Mouse (Mus musculus) heart, embryonic 10.5 days (tissue): ENCODE results near the gene Atxn1l. TPM values are rescaled to one million over a fixed set of nuclear protein-coding genes. Genes with fewer than 3 reads are reported as not detected.
A peak's percentile ranks its signal among the peaks of the same experiment; 100 is the strongest.

Experiments
- DNase-seq: peaks from one replicate; pipeline ENCODE4 v3.0.0-alpha.2; 2017; ENCODE audit warnings: low spot score
- H3K27ac ChIP-seq: fragments of 300-500 bp; sonication (generic); 2 replicates; pipeline ENCODE4 v1.5.1; 2016; ENCODE audit warnings: mild to moderate bottlenecking
- H3K27me3 ChIP-seq: fragments of 300-500 bp; sonication (generic); 2 replicates; pipeline ENCODE4 v1.6.1; 2016; ENCODE audit warnings: mild to moderate bottlenecking; ENCODE audit not compliant: poor library complexity, insufficient read depth, severe bottlenecking
- H3K36me3 ChIP-seq: fragments of 300-500 bp; sonication (generic); 2 replicates; pipeline ENCODE4 v1.6.1; 2016; ENCODE audit warnings: mild to moderate bottlenecking, moderate library complexity
- H3K4me1 ChIP-seq: fragments of 300-500 bp; sonication (generic); 2 replicates; pipeline ENCODE4 v1.6.1; 2016; ENCODE audit warnings: mild to moderate bottlenecking
- H3K4me3 ChIP-seq: fragments of 300-500 bp; sonication (generic); 2 replicates; pipeline ENCODE4 v1.5.1; 2016; ENCODE audit warnings: mild to moderate bottlenecking, moderate library complexity
- H3K9me3 ChIP-seq: fragments of 300-500 bp; sonication (generic); 2 replicates; pipeline ENCODE4 v1.6.1; 2016; ENCODE audit warnings: mild to moderate bottlenecking, moderate library complexity
- WGBS: fragments of 180-500 bp; shearing (Covaris S2); methylation state at CpG from one replicate; pipeline ENCODE4 v1.1.7; 2016; 5-methylcytosine and 5-hydroxymethylcytosine counted together
- polyA plus RNA-seq: library from polyadenylated mRNA; unstranded; fragments of >200 nt; fragmentation: Nextera tagmentation; extraction: Ambion mirVana; gene quantifications from 2 replicates; pipeline ENCODE4 v1.2.1, GENCODE M21; 2016

Gene Atxn1l
- 6.1 and 6.4 TPM in 2 replicates for polyA plus RNA-seq

DNA sequence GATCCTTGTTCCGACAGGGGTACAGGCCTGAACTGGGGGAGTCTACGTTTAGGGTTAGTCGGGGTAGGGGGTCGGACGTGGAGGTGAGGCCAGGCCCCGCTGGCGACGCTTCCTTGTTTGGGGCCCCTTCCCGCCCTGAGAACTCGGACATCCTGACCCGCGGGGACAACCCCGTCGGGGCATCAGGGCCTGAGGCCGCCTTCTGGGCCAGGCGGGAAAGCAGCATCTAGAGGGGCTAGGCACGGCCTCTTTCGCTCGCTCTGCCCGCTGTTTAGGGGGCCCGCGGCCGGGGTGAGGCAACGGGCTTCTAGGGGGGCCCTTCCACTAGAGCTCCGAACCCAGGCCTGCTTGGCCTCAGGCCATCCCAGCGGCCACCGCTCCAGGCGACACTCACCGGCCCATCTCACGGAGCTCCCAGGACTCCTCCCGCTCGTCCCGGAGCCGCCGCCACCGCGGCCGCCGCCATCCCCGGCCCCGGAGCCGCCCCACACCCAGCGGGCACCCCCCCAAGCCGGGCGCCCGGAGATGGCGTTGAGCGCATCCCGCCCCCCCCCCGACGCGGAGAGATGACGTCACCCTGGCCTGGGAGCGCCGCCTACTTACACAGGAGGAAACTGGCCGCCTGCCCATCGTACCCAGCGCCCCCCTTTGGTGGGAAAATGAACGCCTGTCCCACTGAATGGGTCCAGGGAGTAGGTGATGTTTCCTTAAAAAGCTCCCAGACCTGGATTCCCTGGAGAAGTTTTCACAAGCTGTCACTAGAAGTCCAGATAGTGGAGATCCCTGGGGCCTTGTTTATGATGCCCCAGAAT lies at the start of gene Atxn1l:
Gene Atxn1l, minus strand, starts transcription at position 503 of the 812 bp plus-strand sequence.
- Histone ChIP-seq H3K4me1 (peaks cover 6% of the 10 kb centered on the region), H3K27ac (peak within 1 kb of the TSS; percentile 94), H3K36me3 (peaks cover 27% of the 10 kb centered on the region), H3K27me3 (no peaks in the 10 kb centered on the region), H3K9me3 (no peaks in the 10 kb centered on the region), H3K4me3 (peak within 1 kb of the TSS; percentile 85)
- under 1% methylated on average over 59 of the region's 59 CpGs for WGBS
- DNase-seq = peak; percentile 95

DNA sequence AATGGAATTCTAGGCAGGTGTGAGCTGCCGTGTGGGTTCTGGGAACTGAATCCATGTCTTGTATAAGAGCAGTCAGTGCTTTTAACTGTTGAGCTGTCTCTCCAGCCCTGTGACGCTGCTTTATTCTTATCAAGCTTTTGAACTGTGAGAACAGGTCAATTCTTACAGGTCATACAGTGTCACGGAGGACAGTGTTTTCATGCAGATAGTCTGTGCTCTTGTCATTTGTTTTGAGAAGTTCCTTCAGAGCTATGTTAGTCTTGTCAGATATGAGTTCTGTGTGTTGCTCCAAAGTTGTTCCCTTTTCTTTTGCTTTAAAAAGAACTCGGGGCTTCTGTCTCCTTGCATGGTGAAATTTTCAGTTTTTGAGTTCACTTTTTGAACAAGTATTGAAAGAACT lies 43.0 kb upstream of the Atxn1l start:
- H3K4me3 ChIP-seq = peak overlapping the region; percentile 98; the same call in 1 of the 2 replicates
- H3K4me1 ChIP-seq = peaks cover 13% of the 10 kb centered on the region
- no peaks in the 10 kb centered on the region for H3K36me3 ChIP-seq
- H3K9me3 ChIP-seq = no peaks in the 10 kb centered on the region
- no peak overlapping the region for H3K27ac ChIP-seq
- 46% methylated on average over 4 of the region's 4 CpGs for WGBS
- DNase-seq = no peak
- 0 out of 2 replicates have a peak, but pooled peaks cover 4% of the 10 kb centered on the region for H3K27me3 ChIP-seq

DNA sequence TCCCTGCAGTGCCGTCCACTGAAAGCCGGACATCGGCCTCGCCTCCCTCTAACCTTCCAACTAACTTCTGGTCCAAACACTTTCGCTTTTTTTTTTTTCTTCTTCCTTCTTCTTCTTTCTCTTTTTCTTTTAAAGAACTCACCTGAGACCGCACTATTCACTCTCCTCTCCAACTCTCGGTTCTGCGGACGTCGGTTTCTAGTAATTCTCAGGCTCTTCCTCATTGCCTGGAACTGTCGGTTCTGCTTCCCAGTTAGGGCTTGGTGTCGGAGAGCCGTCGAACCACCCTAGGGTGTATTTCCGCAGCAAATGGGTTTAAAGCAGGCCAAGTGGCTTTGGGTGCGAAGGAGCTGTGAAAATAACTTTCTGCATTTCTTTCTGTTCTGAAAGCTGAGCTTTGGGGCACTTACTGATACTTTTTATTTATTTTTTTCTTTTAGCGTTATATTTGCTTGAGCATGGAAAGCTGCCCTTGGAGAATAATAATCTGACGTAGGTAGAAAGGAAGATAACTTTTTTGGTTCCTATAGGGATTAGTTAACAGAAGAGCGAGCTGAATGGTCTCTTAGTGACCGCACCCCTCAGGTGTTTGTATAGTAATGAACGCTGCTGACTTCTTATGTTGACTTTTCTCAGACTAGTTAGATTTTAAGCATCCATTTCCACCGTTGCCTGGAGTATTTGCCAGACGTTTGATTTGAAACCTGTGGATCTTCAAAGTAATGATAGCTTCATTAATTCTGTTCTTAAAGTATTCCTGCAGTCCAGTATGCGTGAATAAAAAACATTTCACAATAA lies 42.1 kb upstream of the Atxn1l start:
- H3K4me3 ChIP-seq = peak overlapping the region; percentile 98
- 0 out of 2 replicates have a peak, but pooled peaks cover 4% of the 10 kb centered on the region for H3K27me3 ChIP-seq
- WGBS = 17% methylated on average over 24 of the region's 24 CpGs
- H3K9me3 ChIP-seq = no peaks in the 10 kb centered on the region
- peaks cover 13% of the 10 kb centered on the region for H3K4me1 ChIP-seq
- peak overlapping the region; percentile 100 for H3K27ac ChIP-seq
- no peak for DNase-seq
- no peaks in the 10 kb centered on the region for H3K36me3 ChIP-seq

DNA sequence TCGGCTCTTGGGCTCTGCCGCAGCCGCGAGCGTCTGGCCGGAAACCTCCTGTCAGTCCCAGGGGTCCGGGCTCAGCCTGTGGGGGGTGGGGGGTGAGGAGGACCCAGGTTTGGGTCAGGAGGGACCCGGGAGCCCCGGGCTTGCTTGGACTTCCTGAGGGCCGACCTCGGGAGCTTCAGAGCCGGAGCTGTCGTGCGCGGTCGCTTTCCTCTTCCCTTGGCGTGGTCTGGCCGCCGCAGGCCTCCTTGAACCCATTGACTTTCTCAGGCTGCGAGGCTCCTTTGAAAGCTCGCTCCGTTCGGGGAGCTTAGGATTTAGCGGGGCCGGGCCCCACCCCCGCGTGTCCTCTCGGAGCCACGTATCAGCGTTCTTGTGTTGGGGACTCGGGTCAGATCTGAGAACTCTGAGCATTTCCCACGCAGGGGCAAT lies 41.5 kb upstream of the Atxn1l start:
- Histone ChIP-seq H3K4me1 (peaks cover 13% of the 10 kb centered on the region), H3K27ac (peak overlapping the region; percentile 100), H3K9me3 (no peaks in the 10 kb centered on the region), H3K27me3 (0 out of 2 replicates have a peak, but pooled peaks cover 4% of the 10 kb centered on the region), H3K4me3 (peak overlapping the region; percentile 98), H3K36me3 (no peaks in the 10 kb centered on the region)
- under 1% methylated on average over 32 of the region's 32 CpGs for WGBS
- DNase-seq = no peak

DNA sequence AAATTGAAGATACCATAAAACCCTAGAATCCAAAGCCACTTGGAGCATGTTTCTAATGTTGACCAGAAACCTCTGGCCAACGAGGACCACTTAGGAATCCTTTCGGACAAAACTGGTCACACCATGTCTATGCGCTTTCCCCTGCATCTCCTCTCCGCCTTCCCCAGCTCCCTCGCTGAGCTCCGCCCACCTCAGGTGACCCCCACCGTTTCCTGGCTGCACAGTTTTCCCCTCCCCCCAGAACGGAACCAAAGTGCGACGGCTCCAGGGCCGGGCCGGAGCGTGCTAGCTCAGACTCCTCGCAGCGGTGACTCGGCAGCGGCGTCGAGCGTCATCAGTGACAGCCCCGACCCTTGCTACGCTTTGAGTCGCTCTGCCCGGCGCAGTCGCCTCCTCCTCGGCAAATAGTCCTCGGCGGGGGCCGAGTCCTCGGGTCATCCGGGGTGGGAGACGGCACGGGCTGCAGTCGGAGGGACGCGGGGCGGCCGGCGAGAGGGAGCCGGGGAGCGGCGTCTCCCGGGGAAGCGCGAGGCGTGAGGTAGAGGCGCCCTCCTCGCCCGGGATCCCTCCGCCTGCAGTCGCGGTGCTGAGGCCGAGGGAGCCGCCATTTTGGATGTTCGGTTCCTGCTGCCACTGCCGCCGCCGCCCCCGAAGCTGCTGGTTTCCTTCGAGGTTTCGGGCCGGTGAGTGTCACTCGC lies 40.9 kb upstream of the Atxn1l start, which contains the start of gene Ap1g1:
Gene Ap1g1, plus strand, starts transcription at position 275 of the 698 bp plus-strand sequence.
- peaks cover 13% of the 10 kb centered on the region for H3K4me1 ChIP-seq
- no peaks in the 10 kb centered on the region for H3K9me3 ChIP-seq
- H3K4me3 ChIP-seq = peak within 1 kb of the TSS; percentile 98
- H3K36me3 ChIP-seq = no peaks in the 10 kb centered on the region
- H3K27me3 ChIP-seq = 0 out of 2 replicates have a peak, but pooled peaks cover 4% of the 10 kb centered on the region
- H3K27ac ChIP-seq = peak within 1 kb of the TSS; percentile 100
- peak; percentile 99 for DNase-seq
- WGBS = under 1% methylated on average over 64 of the region's 64 CpGs

DNA sequence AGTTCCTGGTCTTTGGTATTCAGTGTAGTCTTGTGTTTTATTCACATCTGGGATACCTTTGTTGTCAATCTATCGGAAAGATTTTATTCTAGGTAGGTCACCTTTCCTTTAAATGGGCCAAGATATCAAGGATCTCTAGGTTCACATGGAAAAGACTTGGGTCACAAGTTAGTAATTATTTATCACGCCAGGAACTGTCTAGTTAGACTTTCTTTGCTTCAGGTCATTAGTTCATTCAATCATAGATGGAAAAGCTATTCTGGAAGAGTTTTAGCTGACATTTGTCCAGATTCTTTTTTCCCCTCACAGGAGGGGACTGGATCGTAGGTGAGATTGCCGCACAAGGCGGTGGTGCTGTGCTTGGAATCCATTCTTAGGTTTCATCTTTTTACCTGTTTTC lies 40.3 kb upstream of the Atxn1l start:
- DNase-seq = no peak
- Histone ChIP-seq H3K27me3 (0 out of 2 replicates have a peak, but pooled peaks cover 4% of the 10 kb centered on the region), H3K4me3 (peak overlapping the region; percentile 98), H3K4me1 (peaks cover 13% of the 10 kb centered on the region), H3K27ac (peak overlapping the region; percentile 100; the same call in 1 of the 2 replicates), H3K36me3 (no peaks in the 10 kb centered on the region), H3K9me3 (no peaks in the 10 kb centered on the region)
- 32% methylated on average over 5 of the region's 5 CpGs for WGBS

DNA sequence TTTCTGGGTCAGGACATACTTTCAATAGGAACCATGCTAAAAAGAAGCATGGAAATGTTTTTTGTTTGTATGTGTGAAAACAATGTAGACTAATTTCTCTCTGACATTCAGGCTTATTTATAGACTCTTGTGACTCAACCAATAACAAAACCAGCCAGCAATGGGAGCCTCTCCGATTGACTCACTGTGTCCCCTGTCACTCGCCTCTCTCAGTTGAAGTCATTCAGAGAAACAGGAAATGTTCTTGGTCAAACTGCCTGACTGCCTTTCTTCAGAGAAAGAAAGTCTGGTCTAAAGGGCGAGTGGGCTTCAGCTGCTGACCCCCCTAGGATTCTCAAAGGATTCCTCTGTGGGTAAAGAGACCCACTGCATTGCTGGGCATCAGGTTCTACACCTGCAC lies 35.6 kb upstream of the Atxn1l start:
- Histone ChIP-seq H3K4me1 (no peaks in the 10 kb centered on the region), H3K27me3 (0 out of 2 replicates have a peak, but pooled peaks cover 4% of the 10 kb centered on the region), H3K27ac (no peak overlapping the region), H3K36me3 (no peaks in the 10 kb centered on the region), H3K4me3 (no peak overlapping the region), H3K9me3 (no peaks in the 10 kb centered on the region)
- no peak for DNase-seq
- WGBS = 36% methylated on average over 3 of the region's 3 CpGs

DNA sequence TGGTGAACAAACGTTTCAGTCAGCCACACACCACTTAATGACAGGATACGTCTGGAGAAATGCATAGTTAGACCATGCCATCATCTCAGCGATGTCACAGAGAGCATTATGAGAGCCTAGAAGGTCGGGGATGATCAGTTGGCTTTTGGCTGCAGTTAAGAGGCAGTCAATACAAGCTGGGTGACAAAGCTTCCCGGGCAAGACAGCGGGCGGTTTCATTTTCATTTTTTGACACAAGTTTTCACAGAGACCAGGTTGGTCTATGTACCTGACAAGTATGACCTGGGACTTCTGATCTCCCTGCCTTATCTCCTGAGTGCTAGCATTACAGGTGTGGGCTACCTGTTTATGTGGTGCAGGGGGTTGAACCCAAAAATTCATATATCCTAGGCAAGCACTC lies 28.5 kb upstream of the Atxn1l start:
- Histone ChIP-seq H3K4me3 (no peak overlapping the region), H3K4me1 (no peaks in the 10 kb centered on the region), H3K27ac (no peak overlapping the region), H3K36me3 (no peaks in the 10 kb centered on the region), H3K27me3 (no peaks in the 10 kb centered on the region), H3K9me3 (peaks cover 3% of the 10 kb centered on the region; the same call in 1 of the 2 replicates)
- no peak for DNase-seq
- 69% methylated on average over 7 of the region's 7 CpGs for WGBS

DNA sequence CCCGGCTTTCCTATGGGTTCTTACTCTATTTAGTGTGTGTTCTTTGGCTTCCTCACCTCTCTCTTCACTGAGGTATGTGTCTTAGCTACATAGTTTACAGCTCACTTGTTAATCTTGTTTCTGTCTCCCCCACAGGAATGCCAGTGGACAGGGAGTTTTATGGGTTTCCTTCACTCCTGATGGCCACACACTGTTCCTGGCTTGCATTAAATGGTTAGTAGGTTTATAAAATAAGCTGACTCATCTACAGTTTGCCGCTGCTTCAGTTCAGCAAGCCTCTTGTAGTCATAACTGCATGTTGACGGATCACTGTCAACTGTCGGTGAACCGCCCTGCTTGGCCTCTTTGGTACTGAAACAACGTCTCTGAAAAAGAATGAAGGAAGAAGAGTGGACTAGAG lies 26.5 kb upstream of the Atxn1l start:
- WGBS = 89% methylated on average over 6 of the region's 6 CpGs
- Histone ChIP-seq H3K36me3 (no peaks in the 10 kb centered on the region), H3K9me3 (peaks cover 3% of the 10 kb centered on the region; the same call in 1 of the 2 replicates), H3K4me3 (no peak overlapping the region), H3K27me3 (no peaks in the 10 kb centered on the region), H3K27ac (no peak overlapping the region), H3K4me1 (no peaks in the 10 kb centered on the region)
- DNase-seq = no peak

DNA sequence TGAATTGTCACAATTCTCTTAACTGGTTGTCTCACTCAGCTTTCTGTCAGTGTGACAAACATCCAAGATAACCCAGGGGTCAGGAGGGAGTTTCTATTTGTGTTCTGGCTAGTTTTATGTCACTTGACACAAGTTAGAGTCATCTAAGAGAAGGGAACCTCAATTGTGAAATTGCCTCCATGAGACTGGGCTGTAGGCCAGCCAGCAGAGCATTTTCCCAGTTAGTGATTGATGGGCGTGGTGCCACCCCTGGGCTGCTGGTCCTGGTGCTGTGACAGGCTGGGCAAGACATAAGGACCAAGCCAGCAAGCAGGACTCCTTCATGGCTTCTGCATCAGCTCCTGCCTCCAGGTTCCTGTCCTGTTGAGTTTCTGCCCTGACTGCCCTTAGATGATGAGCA lies 22.7 kb upstream of the Atxn1l start:
- Histone ChIP-seq H3K27ac (no peak overlapping the region), H3K4me3 (no peak overlapping the region), H3K27me3 (no peaks in the 10 kb centered on the region), H3K36me3 (no peaks in the 10 kb centered on the region), H3K4me1 (no peaks in the 10 kb centered on the region), H3K9me3 (peaks cover 3% of the 10 kb centered on the region; the same call in 1 of the 2 replicates)
- WGBS = 50% methylated on average over 1 of the region's 1 CpGs
- no peak for DNase-seq

DNA sequence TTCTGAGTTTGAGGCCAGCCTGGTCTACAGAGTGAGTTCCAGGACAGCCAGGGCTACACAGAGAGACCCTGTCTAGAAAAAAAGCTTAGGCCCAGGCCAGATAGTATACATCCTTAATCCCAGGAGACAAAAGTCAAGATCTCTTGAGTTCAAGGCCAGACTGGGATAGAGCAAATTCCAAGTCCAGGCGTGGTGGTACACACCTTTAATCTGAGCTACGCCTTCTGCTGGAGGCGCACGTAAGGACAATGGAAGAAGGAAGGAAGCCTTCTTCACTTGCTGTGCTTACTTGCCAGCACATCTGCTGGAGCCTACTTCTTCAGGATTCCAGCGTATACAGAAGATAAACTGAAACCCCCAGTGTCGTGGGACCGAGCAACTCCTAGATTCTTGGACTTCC lies 21.9 kb upstream of the Atxn1l start:
- H3K4me1 ChIP-seq = no peaks in the 10 kb centered on the region
- no peaks in the 10 kb centered on the region for H3K27me3 ChIP-seq
- no peaks in the 10 kb centered on the region for H3K36me3 ChIP-seq
- no peak overlapping the region for H3K4me3 ChIP-seq
- no peak overlapping the region for H3K27ac ChIP-seq
- no peak for DNase-seq
- 89% methylated on average over 7 of the region's 7 CpGs for WGBS
- H3K9me3 ChIP-seq = peaks cover 3% of the 10 kb centered on the region; the same call in 1 of the 2 replicates

DNA sequence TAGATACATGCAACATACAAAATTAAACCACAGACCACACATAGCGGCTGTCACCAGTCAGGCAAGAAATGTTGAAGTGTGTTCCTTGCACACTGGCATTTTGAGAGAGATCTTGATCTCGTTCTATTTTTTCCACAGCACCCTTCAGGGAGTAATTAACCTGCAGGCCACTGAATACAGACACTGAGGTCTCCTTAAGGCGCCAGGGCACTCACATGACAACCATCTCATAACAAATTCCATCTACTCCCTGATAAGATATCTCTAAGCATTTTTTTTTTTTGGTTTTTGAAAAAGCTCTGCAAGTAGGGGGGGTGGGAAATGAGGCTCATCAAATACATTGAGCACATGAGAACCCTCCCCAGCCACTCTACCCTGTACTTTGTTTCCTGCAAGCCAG lies 19.3 kb upstream of the Atxn1l start:
- H3K4me1 ChIP-seq = no peaks in the 10 kb centered on the region
- no peaks in the 10 kb centered on the region for H3K27me3 ChIP-seq
- WGBS = 73% methylated on average over 3 of the region's 3 CpGs
- DNase-seq = no peak
- no peaks in the 10 kb centered on the region for H3K9me3 ChIP-seq
- no peaks in the 10 kb centered on the region for H3K36me3 ChIP-seq
- H3K27ac ChIP-seq = no peak overlapping the region
- no peak overlapping the region for H3K4me3 ChIP-seq
